Mouse (Mus musculus): Measurements from ENCODE around the gene Itgb1bp1. TPM values are rescaled to one million over a fixed set of nuclear protein-coding genes. Genes with fewer than 3 reads are reported as not detected.

Itgb1bp1 gene
- 12.8 and 27.9 TPM in 2 replicates for total RNA-seq (2017)

DNA sequence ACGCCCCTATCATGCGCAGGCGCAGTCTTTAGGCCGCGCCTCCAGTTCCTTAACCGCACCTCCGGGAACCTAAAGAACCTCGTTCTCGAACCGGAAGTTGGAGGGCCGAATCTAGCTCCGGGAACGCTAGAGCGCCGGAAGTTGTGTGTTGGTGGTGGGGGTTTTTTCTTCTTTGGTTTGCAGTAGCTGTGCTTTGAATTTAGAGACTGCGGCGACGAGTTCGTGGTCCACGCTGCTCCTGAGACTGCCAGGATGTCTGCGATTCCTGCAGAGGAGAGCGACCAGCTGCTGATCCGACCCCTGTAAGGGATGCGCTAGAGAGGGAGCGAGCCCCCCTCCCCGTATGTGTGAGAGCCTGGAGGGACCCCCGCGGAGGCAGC, at the start of gene Itgb1bp1:
Itgb1bp1 (minus strand) TSS at position 42 of the 380 bp plus-strand sequence.
- ATAC-seq (replicated peaks in 1 of 2; ENCODE audit: insufficient read depth in 1 of 2, low FRiP score in 2 of 2, low TSS enrichment in 1 of 2, low read depth in 1 of 2, poor library complexity in 2 of 2, severe bottlenecking in 2 of 2) = peak; percentile 82 to 89

- peak; percentile 75 to 84 for ATAC-seq (replicated peaks in 1 of 2; ENCODE audit: insufficient read depth in 1 of 2, low FRiP score in 2 of 2, low TSS enrichment in 1 of 2, low read depth in 1 of 2, poor library complexity in 2 of 2, severe bottlenecking in 2 of 2)
Measured at GRCm38 (mm10) chr12:21335869-21336268, 49.8 kb upstream of the Itgb1bp1 start.

DNA sequence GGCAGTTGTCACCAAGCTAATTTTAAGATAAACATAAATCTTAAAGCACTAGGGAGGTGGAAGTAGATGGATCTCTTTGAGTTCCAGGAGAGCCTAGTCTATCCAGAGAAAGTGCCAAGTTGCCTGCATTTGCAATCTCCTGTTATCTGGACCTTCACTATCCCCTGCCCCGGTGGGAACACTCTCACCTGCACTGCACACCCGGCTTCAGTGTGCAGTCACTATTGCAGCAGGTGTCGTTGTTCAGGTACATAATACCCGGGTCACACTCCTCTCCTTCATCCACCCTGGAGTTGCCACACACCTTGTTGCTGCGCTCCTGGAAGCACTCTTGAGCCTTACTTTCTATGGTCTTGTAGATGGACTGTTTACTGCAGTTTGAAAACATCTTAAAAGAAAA, 47.7 kb upstream of the Itgb1bp1 start:
- no peak for ATAC-seq (replicated peaks in 1 of 2; ENCODE audit: insufficient read depth in 1 of 2, low FRiP score in 2 of 2, low TSS enrichment in 1 of 2, low read depth in 1 of 2, poor library complexity in 2 of 2, severe bottlenecking in 2 of 2)

GRCm38 (mm10) chr12:21333021-21333420, 46.9 kb upstream of the Itgb1bp1 start:
- ATAC-seq (replicated peaks in 1 of 2; ENCODE audit: insufficient read depth in 1 of 2, low FRiP score in 2 of 2, low TSS enrichment in 1 of 2, low read depth in 1 of 2, poor library complexity in 2 of 2, severe bottlenecking in 2 of 2) = no peak

DNA sequence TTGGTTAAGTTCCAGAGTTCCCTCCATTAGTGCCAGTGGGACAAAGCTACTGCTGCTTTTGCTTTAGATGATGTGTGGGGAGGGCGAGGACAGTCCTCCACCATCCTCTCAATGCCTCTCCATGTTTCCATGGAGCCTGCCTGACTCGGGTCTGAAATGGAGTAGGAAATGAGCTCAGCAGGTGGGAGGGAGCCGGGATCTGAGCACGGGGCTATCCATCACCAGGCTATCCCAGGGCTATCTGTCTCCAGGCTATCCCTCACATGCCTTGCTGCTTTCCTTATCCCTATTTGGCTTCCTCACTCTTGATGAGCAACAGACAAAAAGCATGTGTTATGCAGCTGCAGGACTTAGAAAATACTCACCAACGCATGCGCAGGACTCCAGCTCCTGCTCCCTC, 45.6 kb upstream of the Itgb1bp1 start:
- no peak for ATAC-seq (replicated peaks in 1 of 2; ENCODE audit: insufficient read depth in 1 of 2, low FRiP score in 2 of 2, low TSS enrichment in 1 of 2, low read depth in 1 of 2, poor library complexity in 2 of 2, severe bottlenecking in 2 of 2)

DNA sequence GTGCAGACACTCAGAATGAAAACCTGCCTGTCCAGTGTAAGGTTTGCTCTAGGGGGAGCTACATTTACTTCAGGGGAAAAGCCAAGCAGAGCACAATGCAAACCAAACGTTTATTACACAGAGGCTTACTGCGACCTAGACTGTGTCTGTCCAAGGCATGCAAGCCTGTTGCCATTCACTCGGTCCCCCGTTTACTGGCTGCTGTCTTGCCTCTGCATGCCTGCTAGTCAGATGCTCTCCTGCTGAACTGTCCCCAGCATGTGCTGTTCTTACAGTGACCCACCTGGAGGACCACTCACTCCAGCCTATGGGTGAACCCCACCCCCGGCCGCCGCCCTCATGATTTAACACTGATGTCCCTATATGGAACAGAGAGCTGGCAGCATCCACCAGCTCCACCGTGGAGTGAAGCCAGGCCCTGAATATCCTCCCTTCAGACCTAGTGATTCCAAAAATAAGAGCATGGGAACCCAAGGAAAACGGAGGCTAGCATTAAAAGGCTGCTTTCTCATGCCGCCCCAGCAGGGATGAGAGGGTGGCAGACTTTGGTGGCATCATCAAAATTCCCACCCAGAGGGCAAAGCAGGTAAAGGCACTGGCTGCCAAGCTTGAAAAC, 45.0 kb upstream of the Itgb1bp1 start:
- no peak; a peak in 1 of 4 replicates for ATAC-seq (replicated peaks in 1 of 2; ENCODE audit: insufficient read depth in 1 of 2, low FRiP score in 2 of 2, low TSS enrichment in 1 of 2, low read depth in 1 of 2, poor library complexity in 2 of 2, severe bottlenecking in 2 of 2)

DNA sequence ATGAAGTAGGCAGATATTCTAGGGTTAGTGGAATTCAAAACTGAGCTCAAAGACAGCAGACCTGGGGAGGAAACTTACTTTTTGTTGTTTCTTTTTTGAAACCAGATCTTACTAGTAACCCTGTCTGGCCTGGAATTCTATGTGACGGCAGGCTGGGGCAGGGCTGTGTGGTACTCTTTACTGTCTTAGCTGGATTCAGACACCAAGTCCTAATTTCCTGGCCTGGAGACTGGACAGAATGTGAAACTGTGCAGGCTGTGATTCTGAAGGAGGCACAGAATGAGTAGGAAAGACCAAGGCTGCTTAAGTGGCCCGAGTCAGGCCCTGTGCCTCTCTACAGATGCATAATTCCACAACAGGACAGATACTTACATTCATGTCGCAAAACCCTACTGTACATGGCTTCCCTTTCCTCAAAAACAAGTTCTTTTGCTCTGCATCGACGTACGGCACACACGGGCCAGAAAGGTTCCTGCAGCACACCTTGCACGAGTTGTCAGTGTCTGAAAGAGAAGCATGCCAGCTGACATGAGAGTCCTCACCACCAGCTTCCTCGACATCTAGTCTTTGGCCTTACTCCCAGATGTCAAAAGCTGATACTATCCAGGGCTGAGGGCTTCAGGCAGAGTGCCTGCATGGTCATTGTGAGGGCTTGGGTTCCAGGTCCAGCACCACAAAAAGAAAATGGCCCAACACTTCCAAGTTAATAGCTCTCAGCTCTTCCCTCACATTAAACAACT, 43.7 kb upstream of the Itgb1bp1 start:
- no peak for ATAC-seq (replicated peaks in 1 of 2; ENCODE audit: insufficient read depth in 1 of 2, low FRiP score in 2 of 2, low TSS enrichment in 1 of 2, low read depth in 1 of 2, poor library complexity in 2 of 2, severe bottlenecking in 2 of 2)

GRCm38 (mm10) chr12:21326325-21326724, 40.2 kb upstream of the Itgb1bp1 start:
- no peak for ATAC-seq (replicated peaks in 1 of 2; ENCODE audit: insufficient read depth in 1 of 2, low FRiP score in 2 of 2, low TSS enrichment in 1 of 2, low read depth in 1 of 2, poor library complexity in 2 of 2, severe bottlenecking in 2 of 2)

GRCm38 (mm10) chr12:21325266-21325665, 39.2 kb upstream of the Itgb1bp1 start:
- 0 out of 4 replicates have a peak, but pooled peaks of 1 of the 2 experiments have one; percentile 7 for ATAC-seq (replicated peaks in 1 of 2; ENCODE audit: insufficient read depth in 1 of 2, low FRiP score in 2 of 2, low TSS enrichment in 1 of 2, low read depth in 1 of 2, poor library complexity in 2 of 2, severe bottlenecking in 2 of 2)

GRCm38 (mm10) chr12:21324101-21324500, 38.0 kb upstream of the Itgb1bp1 start:
- no peak for ATAC-seq (replicated peaks in 1 of 2; ENCODE audit: insufficient read depth in 1 of 2, low FRiP score in 2 of 2, low TSS enrichment in 1 of 2, low read depth in 1 of 2, poor library complexity in 2 of 2, severe bottlenecking in 2 of 2)

DNA sequence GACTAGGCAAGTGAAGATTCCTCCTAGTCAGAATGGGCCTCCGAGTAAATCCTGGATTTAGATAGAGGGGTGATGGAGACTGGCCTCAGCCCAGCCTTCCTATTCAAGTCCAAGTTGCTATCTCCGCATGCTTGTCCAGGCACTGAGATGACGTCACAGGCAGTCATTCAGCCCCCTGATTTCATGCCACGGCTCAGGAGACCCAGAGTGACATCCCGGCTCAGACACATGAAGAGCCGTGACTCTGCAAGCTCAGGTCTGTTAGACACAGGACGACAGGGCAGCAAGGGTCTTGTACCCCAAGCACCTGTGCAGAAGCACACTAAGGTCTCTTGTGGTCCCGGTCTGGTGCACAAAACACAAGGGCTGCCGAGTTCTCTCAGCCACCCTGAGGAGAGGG, 36.8 kb upstream of the Itgb1bp1 start:
- no peak for ATAC-seq (replicated peaks in 1 of 2; ENCODE audit: insufficient read depth in 1 of 2, low FRiP score in 2 of 2, low TSS enrichment in 1 of 2, low read depth in 1 of 2, poor library complexity in 2 of 2, severe bottlenecking in 2 of 2)

GRCm38 (mm10) chr12:21322296-21322695, 36.2 kb upstream of the Itgb1bp1 start:
- no peak for ATAC-seq (replicated peaks in 1 of 2; ENCODE audit: insufficient read depth in 1 of 2, low FRiP score in 2 of 2, low TSS enrichment in 1 of 2, low read depth in 1 of 2, poor library complexity in 2 of 2, severe bottlenecking in 2 of 2)

GRCm38 (mm10) chr12:21321170-21321569, 35.1 kb upstream of the Itgb1bp1 start:
- no peak for ATAC-seq (replicated peaks in 1 of 2; ENCODE audit: insufficient read depth in 1 of 2, low FRiP score in 2 of 2, low TSS enrichment in 1 of 2, low read depth in 1 of 2, poor library complexity in 2 of 2, severe bottlenecking in 2 of 2)

GRCm38 (mm10) chr12:21320317-21320716, 34.2 kb upstream of the Itgb1bp1 start:
- no peak for ATAC-seq (replicated peaks in 1 of 2; ENCODE audit: insufficient read depth in 1 of 2, low FRiP score in 2 of 2, low TSS enrichment in 1 of 2, low read depth in 1 of 2, poor library complexity in 2 of 2, severe bottlenecking in 2 of 2)

GRCm38 (mm10) chr12:21318143-21318895, 32.2 kb upstream of the Itgb1bp1 start:
- ATAC-seq (replicated peaks in 1 of 2; ENCODE audit: insufficient read depth in 1 of 2, low FRiP score in 2 of 2, low TSS enrichment in 1 of 2, low read depth in 1 of 2, poor library complexity in 2 of 2, severe bottlenecking in 2 of 2) = peak; percentile 44 to 69

DNA sequence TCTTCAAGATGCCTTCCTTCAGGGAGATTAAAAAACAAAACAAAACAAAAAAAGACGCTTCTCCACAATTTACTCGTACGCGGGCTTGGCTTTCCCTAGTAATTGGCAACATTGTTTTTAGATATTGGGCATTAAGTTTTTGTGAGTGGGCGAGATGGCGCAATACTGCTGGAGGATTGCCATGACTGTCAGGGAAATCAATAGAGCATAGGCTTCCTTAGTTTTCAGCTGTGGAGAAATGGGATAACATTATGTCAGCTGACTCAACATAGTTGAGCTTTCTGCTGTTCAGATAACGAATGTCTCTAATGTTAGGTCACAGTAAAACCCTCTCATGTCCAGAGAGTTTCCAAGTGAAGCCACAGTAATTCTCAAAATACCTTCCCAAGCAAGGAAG, 30.8 kb upstream of the Itgb1bp1 start:
- ATAC-seq (replicated peaks in 1 of 2; ENCODE audit: insufficient read depth in 1 of 2, low FRiP score in 2 of 2, low TSS enrichment in 1 of 2, low read depth in 1 of 2, poor library complexity in 2 of 2, severe bottlenecking in 2 of 2) = no peak

DNA sequence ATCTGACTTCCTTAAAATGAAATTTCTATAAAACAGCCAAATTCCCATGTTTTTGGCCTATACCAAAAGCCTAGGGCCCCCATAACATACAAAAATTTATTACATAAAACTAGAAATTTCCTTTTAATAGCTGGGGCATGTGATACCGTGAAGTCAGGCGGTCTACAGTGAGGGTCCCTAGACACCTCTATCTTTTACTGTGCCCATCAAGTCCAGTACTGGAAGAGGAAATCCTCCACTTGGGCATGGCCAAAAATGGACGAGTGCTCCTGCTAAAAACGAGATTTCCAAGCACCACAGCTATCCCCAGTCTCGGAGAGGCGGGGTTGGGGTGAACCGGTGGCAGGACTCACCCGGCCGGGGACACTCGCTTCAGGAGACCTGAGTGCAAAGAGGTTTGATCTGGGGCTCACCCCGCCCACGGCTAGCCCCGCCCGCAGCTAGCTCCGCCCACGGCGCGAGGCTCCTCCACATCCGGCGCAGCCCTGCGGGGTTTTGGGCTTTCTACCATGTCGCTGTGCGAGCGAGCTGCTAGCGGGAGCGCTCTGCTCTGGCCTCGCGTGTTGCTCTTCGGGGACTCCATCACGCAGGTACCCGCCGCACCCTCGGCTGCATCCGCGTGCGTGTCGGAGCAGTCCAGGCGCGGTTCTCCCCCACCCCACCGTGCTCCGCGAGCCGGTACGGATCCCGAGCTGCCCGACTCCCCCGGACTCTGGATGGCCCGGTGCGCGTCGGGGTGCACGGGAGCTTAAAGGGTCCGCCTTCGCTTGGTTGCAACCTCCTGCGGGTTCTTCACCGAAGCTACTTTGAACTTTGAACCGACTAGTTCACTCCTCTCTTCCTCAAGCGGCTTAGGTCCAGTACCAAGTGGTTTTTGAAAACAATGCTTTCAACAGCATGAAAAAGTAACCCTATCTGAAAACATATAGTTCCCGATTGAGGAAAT, 30.1 kb upstream of the Itgb1bp1 start, which contains the start of gene Iah1:
Iah1 (plus strand) TSS at position 467 of the 946 bp plus-strand sequence.
- peak; percentile 95 for ATAC-seq (replicated peaks in 1 of 2; ENCODE audit: insufficient read depth in 1 of 2, low FRiP score in 2 of 2, low TSS enrichment in 1 of 2, low read depth in 1 of 2, poor library complexity in 2 of 2, severe bottlenecking in 2 of 2)
